Mouse (Mus musculus) liver, embryonic 11.5 days (tissue): Measurements from ENCODE around the gene Rab34. TPM values are rescaled to one million over a fixed set of nuclear protein-coding genes. Genes with fewer than 3 reads are reported as not detected.
A peak's percentile ranks its signal among the peaks of the same experiment; 100 is the strongest.

ENCODE experiments used
- ATAC-seq: fragments of 200-750 bp; cut with Nextera tagmentation; replicated peaks from 2 replicates; pipeline ENCODE4 v1.8.0; 2017; ENCODE audit warnings: moderate number of reproducible peaks, mild to moderate bottlenecking, moderate TSS enrichment, moderate library complexity; ENCODE audit not compliant: low FRiP score
- DNase-seq: peaks from one replicate; pipeline ENCODE4 v3.0.0-alpha.2; 2017; ENCODE audit warnings: low spot score
- H3K27ac ChIP-seq: fragments of 300-500 bp; sonication (generic); 2 replicates; pipeline ENCODE4 v1.5.1; 2014; ENCODE audit warnings: mild to moderate bottlenecking, low read depth, low read length, control low read depth
- H3K27me3 ChIP-seq: fragments of 300-500 bp; sonication (generic); replicated peaks from 2 replicates; pipeline ENCODE4 v1.6.1; 2014; ENCODE audit warnings: low read length, mixed read lengths; ENCODE audit not compliant: control insufficient read depth, insufficient read depth
- H3K36me3 ChIP-seq: fragments of 300-500 bp; sonication (generic); 2 replicates; pipeline ENCODE4 v1.6.1; 2014; ENCODE audit warnings: mild to moderate bottlenecking, low read length, moderate library complexity, mixed read lengths; ENCODE audit not compliant: control insufficient read depth, insufficient read depth
- H3K4me1 ChIP-seq: fragments of 300-500 bp; sonication (generic); replicated peaks from 2 replicates; pipeline ENCODE4 v1.6.1; 2014; ENCODE audit warnings: low read length, mixed read lengths; ENCODE audit not compliant: control insufficient read depth, insufficient read depth
- H3K4me2 ChIP-seq: fragments of 300-500 bp; sonication (generic); 2 replicates; pipeline ENCODE4 v1.6.1; 2014; ENCODE audit warnings: mild to moderate bottlenecking, control low read depth, moderate library complexity
- H3K4me3 ChIP-seq: fragments of 300-500 bp; sonication (generic); 2 replicates; pipeline ENCODE4 v1.5.1; 2014; ENCODE audit warnings: low read depth, low read length, control low read depth
- H3K9ac ChIP-seq: fragments of 300-500 bp; sonication (generic); 2 replicates; pipeline ENCODE4 v1.6.1; 2014; ENCODE audit warnings: low read depth, low read length, control low read depth
- H3K9me3 ChIP-seq: fragments of 300-500 bp; sonication (generic); 2 replicates; pipeline ENCODE4 v1.6.1; 2016; ENCODE audit warnings: low read length, inconsistent platforms, mixed read lengths; ENCODE audit not compliant: control insufficient read depth
- WGBS: fragments of 180-500 bp; shearing (Covaris S2); extraction: QIAGEN DNeasy Blood & Tissue Kit; methylation state at CpG from one replicate; pipeline ENCODE4 v1.1.7; 2014; 5-methylcytosine and 5-hydroxymethylcytosine counted together
- polyA plus RNA-seq: library from polyadenylated mRNA; unstranded; fragments of >200 nt; fragmentation: Nextera tagmentation; extraction: Ambion mirVana; gene quantifications from 2 replicates; pipeline ENCODE4 v1.2.1, GENCODE M21; 2014

Gene Rab34
- polyA plus RNA-seq = 42.6 and 45.3 TPM in 2 replicates

DNA sequence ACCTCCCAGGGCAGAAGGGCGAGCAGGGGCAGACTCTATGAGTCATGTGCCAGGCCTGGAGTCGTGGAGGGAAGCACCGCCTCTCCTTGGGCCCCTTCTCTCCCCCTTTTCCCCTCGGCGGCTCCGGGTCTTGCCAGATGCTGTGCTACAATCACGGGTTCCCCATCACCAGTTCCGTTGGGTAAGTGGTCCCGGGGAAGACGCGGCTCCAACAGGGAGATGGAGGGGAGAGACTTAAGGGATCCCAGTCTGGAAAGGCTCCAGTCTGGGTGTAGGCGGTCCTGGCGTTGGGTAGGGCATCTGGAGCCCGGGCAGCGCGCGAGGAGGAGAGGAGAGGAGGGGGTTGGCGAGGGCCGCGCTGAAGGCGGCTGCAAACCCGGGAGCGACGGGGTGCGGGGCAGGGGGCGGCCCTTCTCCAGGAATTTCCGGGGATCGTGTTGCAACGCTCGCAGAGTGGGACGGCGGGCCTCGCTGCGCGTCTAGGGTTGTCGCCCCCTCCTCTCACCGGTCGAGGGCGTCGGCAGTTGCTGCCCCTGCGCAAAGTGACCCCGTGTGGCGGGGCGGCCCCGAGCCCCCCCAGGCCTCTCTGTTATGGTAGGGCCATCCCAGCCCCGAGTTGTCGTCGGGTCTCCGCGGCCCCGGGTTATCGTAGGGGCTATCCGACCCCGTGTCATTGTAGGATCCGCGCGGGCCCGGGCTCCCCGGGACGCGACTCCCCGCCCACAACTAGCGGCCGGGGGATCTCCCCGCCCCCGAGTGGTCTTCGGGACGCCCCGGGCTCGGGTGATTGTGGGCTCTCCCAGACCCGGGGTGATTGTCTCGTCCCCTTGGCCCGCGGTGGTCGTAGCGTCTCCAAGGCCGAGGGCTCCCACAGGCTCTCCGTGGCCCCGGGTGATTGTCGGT lies at the start of gene Rab34:
Gene Rab34, plus strand, starts transcription at position 100 of the 903 bp plus-strand sequence.
- DNase-seq (peak; percentile 79), ATAC-seq (peak; percentile 46)
- H3K9ac ChIP-seq = peak within 1 kb of the TSS; percentile 72
- H3K27ac ChIP-seq = peak within 1 kb of the TSS; percentile 73
- H3K4me2 ChIP-seq = peak within 1 kb of the TSS; percentile 70
- H3K4me3 ChIP-seq = peak within 1 kb of the TSS; percentile 62
- 2% methylated on average over 80 of the region's 80 CpGs for WGBS
- no peaks in the 10 kb centered on the region for H3K9me3 ChIP-seq
- peaks cover 46% of the 10 kb centered on the region for H3K27me3 ChIP-seq
- peaks cover 4% of the 10 kb centered on the region; the same call in 1 of the 2 replicates for H3K36me3 ChIP-seq
- H3K4me1 ChIP-seq = peaks cover 13% of the 10 kb centered on the region

DNA sequence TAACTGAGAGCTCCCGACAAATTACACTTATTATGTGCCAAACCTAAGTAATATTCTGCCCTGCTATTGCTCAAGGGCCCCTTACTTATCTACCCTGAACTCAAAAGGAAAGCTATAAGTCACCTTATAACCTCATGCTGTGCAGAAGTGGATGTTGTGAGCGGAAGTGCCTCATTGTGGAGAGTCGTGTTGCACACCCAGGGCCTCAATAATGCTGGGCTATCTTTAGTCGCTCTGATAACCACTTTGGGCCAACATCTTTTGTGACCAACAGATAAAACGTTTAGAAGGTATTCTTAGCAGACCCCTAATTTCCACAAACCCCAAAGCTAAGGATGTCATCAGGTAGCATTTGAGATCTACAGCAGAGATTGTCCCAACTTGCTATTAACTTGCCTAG lies 47.6 kb upstream of the Rab34 start:
- no peaks in the 10 kb centered on the region for H3K9me3 ChIP-seq
- peaks cover 29% of the 10 kb centered on the region for H3K4me1 ChIP-seq
- H3K9ac ChIP-seq = no peak overlapping the region
- H3K4me3 ChIP-seq = no peak overlapping the region
- 48% methylated on average over 5 of the region's 5 CpGs for WGBS
- DNase-seq (no peak), ATAC-seq (peak; percentile 54; the same call in 1 of the 2 replicates)
- H3K4me2 ChIP-seq = peak overlapping the region; percentile 16; the same call in 1 of the 2 replicates
- no peaks in the 10 kb centered on the region for H3K27me3 ChIP-seq
- peak overlapping the region; percentile 13; the same call in 1 of the 2 replicates for H3K27ac ChIP-seq
- 0 out of 2 replicates have a peak, but pooled peaks cover 2% of the 10 kb centered on the region for H3K36me3 ChIP-seq

GRCm38 (mm10) chr11:78143520-78143919 lies 44.7 kb upstream of the Rab34 start:
- Histone ChIP-seq H3K4me2 (no peak overlapping the region), H3K36me3 (peaks cover 5% of the 10 kb centered on the region; the same call in 1 of the 2 replicates)

GRCm38 (mm10) chr11:78146168-78146567 lies 42.1 kb upstream of the Rab34 start:
- H3K9me3 ChIP-seq = no peaks in the 10 kb centered on the region
- 83% methylated on average over 5 of the region's 5 CpGs for WGBS
- no peak overlapping the region for H3K27ac ChIP-seq
- no peaks in the 10 kb centered on the region for H3K27me3 ChIP-seq
- H3K4me2 ChIP-seq = no peak overlapping the region
- peaks cover 6% of the 10 kb centered on the region for H3K4me1 ChIP-seq
- ATAC-seq (no peak), DNase-seq (no peak)
- H3K4me3 ChIP-seq = no peak overlapping the region
- H3K9ac ChIP-seq = no peak overlapping the region
- peaks cover 15% of the 10 kb centered on the region for H3K36me3 ChIP-seq

More at GRCm38 (mm10) chr11:78143520-78143919, 44.7 kb upstream of the Rab34 start:
- Histone ChIP-seq H3K9ac (no peak overlapping the region), H3K4me1 (peaks cover 18% of the 10 kb centered on the region), H3K27ac (no peak overlapping the region), H3K4me3 (no peak overlapping the region), H3K27me3 (no peaks in the 10 kb centered on the region), H3K9me3 (no peaks in the 10 kb centered on the region)
- 94% methylated on average over 2 of the region's 2 CpGs for WGBS
- DNase-seq (no peak), ATAC-seq (no peak)

DNA sequence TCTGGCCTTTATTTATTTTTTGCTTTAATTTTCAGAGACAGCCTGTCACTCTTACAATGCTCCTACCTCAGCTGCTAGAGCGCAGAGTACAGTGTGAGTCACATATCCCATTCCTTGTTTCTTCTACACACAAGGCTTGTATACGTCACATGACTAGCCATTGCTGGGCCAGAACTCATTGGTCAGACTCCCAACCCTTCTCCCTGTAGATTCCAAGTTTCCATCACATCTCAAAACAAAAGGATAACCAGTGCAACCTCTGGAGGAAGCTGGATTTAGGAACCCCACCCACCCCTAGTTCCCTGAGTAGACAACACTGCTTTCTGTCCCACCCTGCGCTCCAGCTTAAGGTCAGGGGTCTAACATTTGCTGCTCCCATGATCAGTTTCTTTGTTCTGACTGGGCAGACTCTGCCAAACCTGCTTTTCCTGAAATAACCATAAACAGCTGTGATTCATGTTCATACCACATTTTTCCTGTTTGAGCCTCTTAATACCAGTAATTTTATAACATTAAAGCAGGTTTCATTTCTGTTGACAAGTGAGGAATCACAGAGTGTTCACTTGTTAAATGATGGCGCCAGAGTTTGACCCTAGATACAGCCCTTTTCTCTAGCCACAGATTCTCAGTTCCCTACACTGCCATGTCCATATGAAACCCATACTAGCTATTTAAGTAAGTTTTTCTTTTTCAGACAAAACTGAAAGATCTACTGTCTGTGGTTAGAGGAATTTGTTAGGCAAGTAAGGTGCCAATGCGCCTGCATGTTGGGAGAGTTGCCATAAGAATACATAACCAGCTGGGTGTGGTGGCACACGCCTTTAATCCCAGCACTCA lies 41.3 kb upstream of the Rab34 start:
- H3K4me1 ChIP-seq = no peaks in the 10 kb centered on the region
- no peaks in the 10 kb centered on the region for H3K27me3 ChIP-seq
- H3K27ac ChIP-seq = no peak overlapping the region
- H3K4me2 ChIP-seq = no peak overlapping the region
- no peak for ATAC-seq
- no peak overlapping the region for H3K4me3 ChIP-seq
- WGBS = 92% methylated on average over 6 of the region's 6 CpGs
- no peaks in the 10 kb centered on the region for H3K9me3 ChIP-seq
- DNase-seq = no peak
- peaks cover 16% of the 10 kb centered on the region for H3K36me3 ChIP-seq
- no peak overlapping the region for H3K9ac ChIP-seq

GRCm38 (mm10) chr11:78151161-78151560 lies 37.1 kb upstream of the Rab34 start:
- H3K9ac ChIP-seq = no peak overlapping the region
- ATAC-seq = no peak
- H3K4me1 ChIP-seq = no peaks in the 10 kb centered on the region
- peaks cover 41% of the 10 kb centered on the region for H3K36me3 ChIP-seq
- 29% methylated on average over 1 of the region's 1 CpGs for WGBS
- DNase-seq = no peak
- H3K27ac ChIP-seq = no peak overlapping the region
- no peaks in the 10 kb centered on the region for H3K9me3 ChIP-seq
- H3K27me3 ChIP-seq = no peaks in the 10 kb centered on the region
- no peak overlapping the region for H3K4me2 ChIP-seq
- H3K4me3 ChIP-seq = no peak overlapping the region

DNA sequence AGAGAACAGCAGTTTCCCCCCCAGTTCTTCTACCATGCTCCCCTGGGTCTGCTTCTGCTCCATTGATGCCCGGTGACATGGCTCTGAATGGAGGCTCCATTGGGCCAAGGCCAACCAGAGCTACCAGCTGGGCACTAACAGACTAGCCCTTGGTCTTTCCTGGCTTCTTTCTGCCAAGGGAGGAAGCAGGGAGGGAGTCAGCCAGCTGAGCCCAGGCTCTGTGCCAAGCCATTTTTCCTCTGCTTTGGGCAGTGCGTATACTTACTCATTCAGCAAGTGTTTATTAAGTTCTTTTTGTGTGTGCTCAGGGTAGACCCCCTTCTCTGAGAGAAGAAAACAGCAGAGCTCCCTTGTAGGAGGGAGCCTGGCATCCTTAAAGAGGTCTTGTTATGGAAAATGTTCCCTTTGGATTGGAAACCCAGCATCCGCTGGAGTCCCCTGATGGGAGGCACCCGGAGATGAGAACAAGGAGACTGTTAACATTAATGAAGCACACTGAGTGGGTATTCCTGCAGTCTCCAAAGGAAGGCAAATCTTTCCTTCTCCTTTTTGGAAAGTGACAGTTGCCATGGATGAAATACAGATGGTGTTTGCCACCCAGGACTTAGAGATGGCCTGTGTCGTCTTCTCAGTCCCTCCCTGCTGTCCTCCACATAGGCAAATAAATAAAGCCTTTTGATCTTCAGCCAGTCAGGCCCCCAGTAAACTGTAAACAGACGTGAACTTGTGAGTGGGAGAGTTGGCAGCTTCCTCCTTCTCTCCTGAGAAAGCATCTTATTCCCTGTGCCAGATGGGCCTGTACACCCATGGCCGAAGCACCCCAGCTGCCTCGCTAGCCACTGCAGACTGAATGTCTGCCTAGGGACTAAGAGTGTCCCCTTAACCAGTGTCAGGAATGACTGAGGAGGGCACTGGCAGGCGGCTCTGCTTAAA lies 35.7 kb upstream of the Rab34 start:
- no peak for DNase-seq
- Histone ChIP-seq H3K36me3 (peaks cover 46% of the 10 kb centered on the region), H3K4me1 (no peaks in the 10 kb centered on the region), H3K9ac (no peak overlapping the region), H3K9me3 (no peaks in the 10 kb centered on the region), H3K4me2 (no peak overlapping the region), H3K27ac (0 out of 2 replicates have a peak overlapping the region, but pooled peaks have one; percentile 38), H3K4me3 (no peak overlapping the region; the same call in 1 of the 2 replicates), H3K27me3 (no peaks in the 10 kb centered on the region)
- ATAC-seq = no peak
- 83% methylated on average over 9 of the region's 9 CpGs for WGBS

GRCm38 (mm10) chr11:78153778-78154177 lies 34.5 kb upstream of the Rab34 start:
- Histone ChIP-seq H3K4me1 (no peaks in the 10 kb centered on the region), H3K36me3 (peaks cover 52% of the 10 kb centered on the region), H3K9me3 (no peaks in the 10 kb centered on the region), H3K27me3 (no peaks in the 10 kb centered on the region), H3K4me3 (no peak overlapping the region), H3K27ac (no peak overlapping the region), H3K4me2 (no peak overlapping the region), H3K9ac (no peak overlapping the region)
- 89% methylated on average over 13 of the region's 13 CpGs for WGBS
- DNase-seq = no peak
- no peak for ATAC-seq
